Mouse (Mus musculus) embryonic facial prominence, embryonic 14.5 days (tissue): Measurements from ENCODE around the gene Cenpw. TPM values are rescaled to one million over a fixed set of nuclear protein-coding genes. Genes with fewer than 3 reads are reported as not detected.
A peak's percentile ranks its signal among the peaks of the same experiment; 100 is the strongest.

Experiments
- ATAC-seq: fragments of 200-750 bp; cut with Nextera tagmentation; 2 replicates; pipeline ENCODE4 v1.8.0; 2017; ENCODE audit warnings: low read depth, moderate number of reproducible peaks, moderate TSS enrichment
- DNase-seq: peaks from one replicate; pipeline ENCODE4 v3.0.0-alpha.2; 2015; ENCODE audit warnings: low spot score
- H3K27ac ChIP-seq: fragments of 300-500 bp; sonication (generic); replicated peaks from 2 replicates; pipeline ENCODE4 v1.5.1; 2014; ENCODE audit warnings: low read depth, mild to moderate bottlenecking, low read length, moderate library complexity
- H3K27me3 ChIP-seq: fragments of 300-500 bp; sonication (generic); replicated peaks from 2 replicates; pipeline ENCODE4 v1.6.1; 2014; ENCODE audit warnings: low read length; ENCODE audit not compliant: control insufficient read depth, insufficient read depth
- H3K36me3 ChIP-seq: fragments of 300-500 bp; sonication (generic); 2 replicates; pipeline ENCODE4 v1.6.1; 2014; ENCODE audit warnings: low read length, mixed read lengths; ENCODE audit not compliant: control insufficient read depth, insufficient read depth
- H3K4me1 ChIP-seq: fragments of 300-500 bp; sonication (generic); 2 replicates; pipeline ENCODE4 v1.6.1; 2014; ENCODE audit warnings: antibody characterized with exemption, low read length; ENCODE audit not compliant: control insufficient read depth, insufficient read depth
- H3K4me2 ChIP-seq: fragments of 300-500 bp; sonication (generic); 2 replicates; pipeline ENCODE4 v1.6.1; 2014; ENCODE audit warnings: low read depth, mild to moderate bottlenecking, low read length, moderate library complexity, mixed read lengths
- H3K4me3 ChIP-seq: fragments of 300-500 bp; sonication (generic); 2 replicates; pipeline ENCODE4 v1.5.1; 2014; ENCODE audit warnings: low read depth, mild to moderate bottlenecking, low read length
- H3K9ac ChIP-seq: fragments of 300-500 bp; sonication (generic); 2 replicates; pipeline ENCODE4 v1.6.1; 2014; ENCODE audit warnings: low read depth, mild to moderate bottlenecking, low read length, moderate library complexity, mixed read lengths
- H3K9me3 ChIP-seq: fragments of 300-500 bp; sonication (generic); 2 replicates; pipeline ENCODE4 v1.6.1; 2016; ENCODE audit warnings: low read length; ENCODE audit not compliant: control insufficient read depth
- WGBS: fragments of 180-500 bp; shearing (Covaris S2); extraction: QIAGEN DNeasy Blood & Tissue Kit; methylation state at CpG from one replicate; pipeline ENCODE4 v1.1.7; 2014; 5-methylcytosine and 5-hydroxymethylcytosine counted together
- polyA plus RNA-seq: library from polyadenylated mRNA; unstranded; fragments of >200 nt; fragmentation: Nextera tagmentation; extraction: Ambion mirVana; gene quantifications from 2 replicates; pipeline ENCODE4 v1.2.1, GENCODE M21; 2014

Gene Cenpw
- polyA plus RNA-seq: 31.5 and 34.5 TPM in 2 replicates

GRCm38 (mm10) chr10:30199916-30200826, at the start of gene Cenpw:
Cenpw (minus strand) TSS chr10:30200560.
- Histone ChIP-seq H3K4me3 (peak within 1 kb of the TSS; percentile 93), H3K27ac (peak within 1 kb of the TSS; percentile 55; the same call in 1 of the 2 replicates), H3K4me2 (peak within 1 kb of the TSS; percentile 75), H3K4me1 (no peaks in the 10 kb centered on the region), H3K27me3 (no peaks in the 10 kb centered on the region), H3K9me3 (no peaks in the 10 kb centered on the region), H3K9ac (peak within 1 kb of the TSS; percentile 87), H3K36me3 (no peaks in the 10 kb centered on the region)
- ATAC-seq: peak; percentile 100
- DNase-seq: peak; percentile 94
- under 1% methylated on average over 51 of the region's 55 CpGs for WGBS

- H3K27me3 ChIP-seq: no peaks in the 10 kb centered on the region
- H3K9ac ChIP-seq: no peak overlapping the region
- H3K4me3 ChIP-seq: no peak overlapping the region
- no peaks in the 10 kb centered on the region for H3K4me1 ChIP-seq
- ATAC-seq (no peak), DNase-seq (no peak)
- H3K4me2 ChIP-seq: no peak overlapping the region
- H3K36me3 ChIP-seq: no peaks in the 10 kb centered on the region
- H3K27ac ChIP-seq: no peak overlapping the region
- WGBS: 52% methylated on average over 3 of the region's 3 CpGs
- H3K9me3 ChIP-seq: no peaks in the 10 kb centered on the region
Observed at GRCm38 (mm10) chr10:30249654-30250053, 49.3 kb upstream of the Cenpw start.

GRCm38 (mm10) chr10:30199501-30199900, 859 bp downstream of the Cenpw start:
- peak overlapping the region; percentile 93 for H3K4me3 ChIP-seq
- H3K4me2 ChIP-seq: peak overlapping the region; percentile 75
- H3K9me3 ChIP-seq: no peaks in the 10 kb centered on the region
- no peak overlapping the region for H3K27ac ChIP-seq
- DNase-seq (no peak), ATAC-seq (no peak)
- H3K9ac ChIP-seq: peak overlapping the region; percentile 87
- WGBS: 51% methylated on average over 5 of the region's 5 CpGs
- no peaks in the 10 kb centered on the region for H3K4me1 ChIP-seq
- H3K27me3 ChIP-seq: no peaks in the 10 kb centered on the region
- no peaks in the 10 kb centered on the region for H3K36me3 ChIP-seq

- Histone ChIP-seq H3K9ac (no peak overlapping the region), H3K4me2 (no peak overlapping the region), H3K4me1 (no peaks in the 10 kb centered on the region), H3K36me3 (no peaks in the 10 kb centered on the region), H3K27ac (no peak overlapping the region), H3K4me3 (no peak overlapping the region), H3K9me3 (0 out of 2 replicates have a peak, but pooled peaks cover 4% of the 10 kb centered on the region), H3K27me3 (no peaks in the 10 kb centered on the region)
- DNase-seq (peak; percentile 65), ATAC-seq (no peak)
- 42% methylated on average over 4 of the region's 4 CpGs for WGBS
Observed at GRCm38 (mm10) chr10:30167700-30168099, 32.7 kb downstream of the Cenpw start.
